Mouse (Mus musculus): ENCODE measurements around the gene Pdcd4. TPM values are rescaled to one million over a fixed set of nuclear protein-coding genes. Genes with fewer than 3 reads are reported as not detected.

The Pdcd4 gene
- total RNA-seq (2023), result 208 to 221 TPM (median 218 TPM) in 4 replicates

GRCm38 (mm10) chr19:53892061-53892460 lies at the start of gene Pdcd4:
Pdcd4 (plus strand) TSS chr19:53892231.

DNA sequence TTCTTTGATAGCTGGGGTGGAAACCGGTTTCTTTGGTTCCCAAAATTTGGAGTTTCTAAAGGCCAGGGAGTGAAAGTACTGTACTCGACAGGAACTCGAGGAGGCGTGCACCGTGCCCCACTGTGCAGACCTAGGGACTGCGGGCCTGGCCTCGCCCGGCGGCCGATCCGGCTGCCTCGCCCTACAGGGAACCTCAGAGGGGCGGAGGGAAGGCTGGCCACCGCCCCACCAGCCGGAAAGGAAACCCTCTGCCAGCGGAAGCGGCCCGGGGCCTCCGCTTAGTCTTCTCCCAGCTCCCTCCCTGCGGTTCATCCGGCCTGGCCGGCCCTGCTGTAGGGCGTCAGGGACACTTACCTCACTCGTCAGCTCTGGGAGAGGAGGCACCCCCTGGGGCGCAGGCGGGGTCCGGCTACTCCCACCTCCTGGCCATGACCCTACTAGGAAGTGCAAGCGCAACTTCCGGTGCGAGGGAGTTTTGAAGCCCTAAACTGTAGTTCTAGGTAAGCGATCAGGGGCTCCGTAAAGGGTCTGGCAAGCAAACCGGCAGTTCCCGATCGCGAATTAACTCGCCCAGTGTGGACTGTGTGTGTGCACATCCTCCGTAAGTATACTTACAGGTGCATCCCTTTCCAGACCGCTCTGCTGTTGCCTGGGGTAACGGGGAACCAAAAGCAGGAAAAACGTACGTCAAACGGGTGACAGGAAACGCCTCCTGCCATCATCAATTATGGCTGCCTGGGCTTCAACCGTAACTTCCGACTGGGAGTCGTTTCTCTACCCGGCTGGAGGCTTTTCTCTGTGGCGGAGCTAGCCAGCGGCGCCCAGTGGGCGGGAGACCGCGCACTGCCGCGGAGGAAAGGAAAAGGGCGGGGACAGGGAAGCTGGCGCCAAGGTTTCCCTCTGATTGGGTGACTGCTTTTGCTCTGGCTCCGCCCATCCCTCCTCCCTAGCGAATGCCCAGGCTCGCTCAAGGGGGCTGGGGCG lies 52.1 kb downstream of the Pdcd4 start, which contains the start of the genes Shoc2 and Bbip1:
Gene Shoc2, plus strand, starts transcription at position 505 of the 984 bp plus-strand sequence.
Gene Bbip1, minus strand, starts transcription at position 826 of the 984 bp plus-strand sequence.

Other genes starting within 250 kb of the Pdcd4 start
- not detected in 4 replicates for gene Rbm20, start 214.9 kb upstream of the Pdcd4 start, total RNA-seq (2023)
- 47.4 to 58.8 TPM (median 49.8 TPM) in 4 replicates for gene Shoc2, start 52.1 kb downstream of the Pdcd4 start, total RNA-seq (2023)
- 51.8 to 60.5 TPM (median 54.1 TPM) in 4 replicates for gene Bbip1, start 52.4 kb downstream of the Pdcd4 start, total RNA-seq (2023)
- gene Adra2a, start 151.9 kb downstream of the Pdcd4 start, total RNA-seq (2023), result 0.69 to 1.1 TPM (median 0.91 TPM) in 4 replicates

Measured in B cell, adult 62 days (primary cell).